Mouse (Mus musculus) kidney, adult 2 months (tissue): ENCODE results near the gene 1700125H20Rik. TPM values are rescaled to one million over a fixed set of nuclear protein-coding genes. Genes with fewer than 3 reads are reported as not detected.

Source experiments
- DNase-seq: peaks from one replicate; pipeline ENCODE4 v3.0.0; 2021
- H3K27ac ChIP-seq: fragments of 200-500 bp; 2 replicates; pipeline ENCODE4 v1.5.1; 2012; ENCODE audit warnings: low read depth, low read length, control low read depth, inconsistent platforms; ENCODE audit not compliant: insufficient read depth
- H3K27me3 ChIP-seq: fragments of 200-500 bp; replicated peaks from 2 replicates; pipeline ENCODE4 v1.6.1; 2012; ENCODE audit warnings: mild to moderate bottlenecking, moderate library complexity, low read length, inconsistent platforms; ENCODE audit not compliant: control insufficient read depth, insufficient read depth
- H3K36me3 ChIP-seq: fragments of 200-500 bp; 2 replicates; pipeline ENCODE4 v1.6.1; 2012; ENCODE audit warnings: mild to moderate bottlenecking, moderate library complexity, low read length, inconsistent platforms; ENCODE audit not compliant: control insufficient read depth, insufficient read depth
- H3K4me1 ChIP-seq: fragments of 200-500 bp; 2 replicates; pipeline ENCODE4 v1.6.1; 2011; ENCODE audit warnings: low read length; ENCODE audit not compliant: control insufficient read depth, insufficient read depth
- H3K4me3 ChIP-seq: fragments of 200-500 bp; 2 replicates; pipeline ENCODE4 v1.5.1; 2011; ENCODE audit warnings: mild to moderate bottlenecking, low read depth, low read length, control low read depth; ENCODE audit not compliant: insufficient read depth
- CTCF ChIP-seq: fragments of 200-500 bp; conservative IDR thresholded peaks from 2 replicates; pipeline ENCODE4 v1.5.1; 2011; ENCODE audit warnings: low read depth, mild to moderate bottlenecking, control low read depth, low read length, moderate library complexity, mixed read lengths; ENCODE audit not compliant: insufficient read depth, insufficient read length
- POLR2A ChIP-seq: fragments of 200-500 bp; IDR thresholded peaks from one replicate; pipeline ENCODE4 v1.6.1; 2011; ENCODE audit warnings: low read depth, low read length, control low read depth
- WGBS: fragments of 180-500 bp; shearing (Covaris S2); methylation state at CpG from one replicate; pipeline ENCODE4 v1.1.7; 2018; 5-methylcytosine and 5-hydroxymethylcytosine counted together
- polyA plus RNA-seq: library from polyadenylated mRNA; depleted of rRNA; stranded (reverse); fragments of >200 nt; gene quantifications from 2 replicates; pipeline ENCODE4 v1.2.3, GENCODE M21; 2012

The 1700125H20Rik gene
- polyA plus RNA-seq, 1 experiment = not detected

DNA sequence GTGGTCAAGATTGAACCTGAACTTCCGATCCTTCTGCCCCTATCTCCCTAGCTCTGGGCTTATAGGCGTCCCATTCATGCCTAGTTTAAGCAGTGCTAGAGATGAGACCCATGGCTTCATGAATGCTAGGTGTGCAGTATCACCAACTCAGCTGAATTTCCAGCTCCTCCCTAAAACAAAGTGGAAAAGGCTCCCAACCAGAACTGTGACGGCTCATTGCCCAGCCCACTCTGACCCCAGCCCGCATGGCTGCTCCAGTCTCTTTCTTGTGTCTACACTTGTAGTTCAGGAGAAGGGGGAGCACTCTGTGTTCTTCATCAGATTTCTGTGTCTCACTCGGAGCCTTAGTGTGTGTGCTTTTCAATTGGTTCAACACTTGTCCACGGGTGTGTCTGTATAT is 14.6 kb downstream of the 1700125H20Rik start:
- no peak for TF ChIP-seq CTCF
- no peak for TF ChIP-seq POLR2A
- 67% methylated on average over 6 of the region's 6 CpGs for WGBS
- no peak overlapping the region for H3K27ac ChIP-seq
- H3K4me1 ChIP-seq = peaks cover 3% of the 10 kb centered on the region; the same call in 1 of the 2 replicates
- DNase-seq = no peak
- no peaks in the 10 kb centered on the region; the same call in 1 of the 2 replicates for H3K36me3 ChIP-seq
- no peaks in the 10 kb centered on the region for H3K27me3 ChIP-seq
- no peak overlapping the region for H3K4me3 ChIP-seq

DNA sequence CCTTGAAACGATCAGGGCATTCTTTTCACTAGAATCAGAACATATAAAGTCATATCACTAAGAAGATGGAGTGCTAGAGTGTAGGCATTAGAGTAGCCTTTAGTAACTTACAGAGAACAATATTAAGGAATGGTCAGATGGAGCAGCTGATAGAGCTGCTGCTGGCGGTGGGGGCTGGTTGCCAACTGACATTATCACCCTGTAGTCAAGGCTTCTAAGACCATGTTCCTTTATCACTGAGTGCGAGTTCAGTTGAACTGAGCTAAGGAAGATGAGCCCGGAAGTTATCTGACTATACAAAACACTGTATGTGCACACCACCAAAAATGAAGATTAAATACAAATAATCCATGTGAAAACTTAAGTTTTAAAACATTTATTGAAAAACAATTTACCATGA is 18.9 kb downstream of the 1700125H20Rik start:
- Histone ChIP-seq H3K36me3 (peaks cover 5% of the 10 kb centered on the region), H3K4me3 (no peak overlapping the region), H3K27ac (no peak overlapping the region), H3K27me3 (no peaks in the 10 kb centered on the region), H3K4me1 (no peaks in the 10 kb centered on the region)
- WGBS = 89% methylated on average over 4 of the region's 4 CpGs
- TF ChIP-seq POLR2A (no peak), CTCF (no peak)
- DNase-seq = no peak

DNA sequence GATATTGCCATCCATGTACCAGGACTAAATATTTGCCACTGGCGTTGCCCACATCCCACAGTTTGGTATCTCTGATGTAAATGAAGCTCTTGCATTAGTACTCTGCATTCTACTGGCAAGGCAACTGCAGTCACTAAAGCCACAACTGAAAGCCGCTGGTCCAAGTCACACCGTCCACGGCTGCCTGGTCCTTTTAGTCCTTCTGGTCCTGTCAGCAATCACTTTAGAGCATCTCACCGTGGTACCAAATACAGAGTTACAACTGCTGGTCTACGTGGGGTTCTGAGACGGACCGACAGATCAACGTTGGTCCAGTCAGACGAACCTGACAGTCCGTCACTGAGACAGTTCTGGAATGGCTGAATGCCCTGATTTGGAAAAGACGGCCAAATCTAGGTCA is 20.5 kb downstream of the 1700125H20Rik start:
- H3K36me3 ChIP-seq = peaks cover 7% of the 10 kb centered on the region
- no peak for DNase-seq

DNA sequence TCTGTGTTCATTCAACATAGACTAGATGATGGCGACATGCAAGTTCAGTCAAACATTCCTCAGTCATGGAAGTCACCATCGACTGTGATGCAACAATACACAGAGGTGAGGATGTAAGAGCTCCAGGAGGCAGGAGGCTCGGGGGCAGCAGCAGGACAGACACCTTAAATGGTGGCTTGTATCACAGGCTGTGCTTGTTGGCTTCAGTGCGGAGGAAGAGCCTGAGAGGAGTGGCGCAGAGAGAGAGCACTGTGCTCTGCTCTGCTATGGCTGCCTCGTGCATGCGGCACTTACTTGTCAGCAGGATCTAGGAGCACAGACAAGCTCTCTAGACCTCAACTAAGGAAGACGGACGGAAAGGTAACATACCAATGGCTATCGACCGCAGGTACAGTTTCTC is 24.0 kb downstream of the 1700125H20Rik start:
- 95% methylated on average over 11 of the region's 11 CpGs for whole genome bisulfite sequencing
- H3K4me1 ChIP-seq = no peaks in the 10 kb centered on the region

More for the DNA sequence above, 20.5 kb downstream of the 1700125H20Rik start:
- H3K27ac ChIP-seq = no peak overlapping the region
- TF ChIP-seq POLR2A (no peak), CTCF (no peak)
- no peak overlapping the region for H3K4me3 ChIP-seq
- no peaks in the 10 kb centered on the region for H3K27me3 ChIP-seq
- 92% methylated on average over 12 of the region's 12 CpGs for WGBS
- no peaks in the 10 kb centered on the region for H3K4me1 ChIP-seq

DNA sequence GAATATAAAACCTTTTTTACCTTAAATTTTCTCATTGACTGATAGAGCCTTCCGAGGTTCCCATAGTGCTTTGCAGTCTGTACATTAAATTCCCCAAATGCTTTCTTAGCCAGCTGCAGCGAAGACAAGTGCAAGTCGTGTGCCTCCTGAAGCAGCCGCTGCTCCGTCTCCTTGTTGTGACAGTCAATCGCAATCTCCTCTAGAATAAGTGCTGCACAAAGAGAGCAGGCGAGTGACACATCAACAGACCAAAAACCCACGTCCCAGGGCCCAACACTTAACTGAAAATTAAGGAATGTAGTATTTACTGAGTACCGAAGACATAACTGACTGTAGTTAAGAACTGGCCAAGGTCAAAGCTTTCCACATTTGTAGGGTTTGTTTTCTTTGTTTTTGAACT is 25.8 kb downstream of the 1700125H20Rik start:
- H3K4me3 ChIP-seq = no peak overlapping the region
- no peak for TF ChIP-seq POLR2A
- TF ChIP-seq CTCF = no peak
- H3K4me1 ChIP-seq = no peaks in the 10 kb centered on the region
- DNase-seq = no peak
- no peaks in the 10 kb centered on the region for H3K27me3 ChIP-seq
- 88% methylated on average over 9 of the region's 9 CpGs for WGBS
- H3K27ac ChIP-seq = no peak overlapping the region
- H3K36me3 ChIP-seq = peaks cover 17% of the 10 kb centered on the region

More for the DNA sequence above, 24.0 kb downstream of the 1700125H20Rik start:
- H3K27me3 ChIP-seq = no peaks in the 10 kb centered on the region
- H3K27ac ChIP-seq = no peak overlapping the region
- H3K36me3 ChIP-seq = peaks cover 13% of the 10 kb centered on the region
- H3K4me3 ChIP-seq = no peak overlapping the region
- no peak for TF ChIP-seq CTCF
- no peak for TF ChIP-seq POLR2A
- no peak for DNase-seq

DNA sequence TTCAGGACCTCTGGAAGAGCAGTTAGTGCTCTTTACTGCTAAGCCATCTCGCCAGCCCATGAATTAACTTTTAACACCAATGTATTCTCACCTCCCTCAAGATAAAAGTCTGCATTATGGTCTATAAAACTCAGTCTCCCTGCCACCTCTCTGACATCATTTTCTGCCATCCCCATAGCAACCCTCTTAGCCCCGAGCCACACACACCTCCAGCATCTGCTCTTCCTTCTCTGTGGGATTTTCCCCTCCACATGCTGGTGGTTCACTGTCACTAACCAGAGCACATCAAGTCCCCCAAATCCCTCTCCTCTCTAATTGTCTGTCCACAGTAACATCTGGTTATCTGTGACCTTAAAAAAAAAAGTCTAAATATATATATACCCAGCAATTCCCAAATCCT is 28.7 kb downstream of the 1700125H20Rik start:
- H3K27me3 ChIP-seq = no peaks in the 10 kb centered on the region
- 73% methylated on average over 2 of the region's 2 CpGs for WGBS
- H3K27ac ChIP-seq = no peak overlapping the region
- no peak overlapping the region for H3K4me3 ChIP-seq
- TF ChIP-seq POLR2A (no peak), CTCF (no peak)
- peaks cover 15% of the 10 kb centered on the region for H3K36me3 ChIP-seq
- no peaks in the 10 kb centered on the region for H3K4me1 ChIP-seq
- no peak for DNase-seq

DNA sequence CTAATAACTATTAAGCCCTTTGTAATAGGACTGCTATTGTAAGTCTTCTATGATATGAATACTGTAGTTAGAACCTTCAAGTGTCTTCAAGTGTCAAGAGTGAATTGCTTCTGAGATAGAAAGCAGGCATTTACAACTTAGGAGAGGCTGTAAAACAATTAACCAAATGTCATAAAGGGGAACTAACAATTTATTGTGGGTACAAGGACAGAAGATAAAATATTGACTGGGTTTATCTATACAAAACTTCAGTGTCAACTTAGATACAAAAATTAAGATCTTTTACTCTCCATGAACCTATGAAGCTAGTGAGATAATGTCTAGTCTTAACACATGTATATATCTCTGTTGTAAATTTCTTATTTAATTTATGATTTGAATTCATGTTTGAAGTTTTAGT is 36.0 kb downstream of the 1700125H20Rik start:
- Histone ChIP-seq H3K4me1 (no peaks in the 10 kb centered on the region), H3K27ac (no peak overlapping the region), H3K27me3 (no peaks in the 10 kb centered on the region), H3K36me3 (peaks cover 5% of the 10 kb centered on the region), H3K4me3 (no peak overlapping the region)
- DNase-seq = no peak
- TF ChIP-seq CTCF (no peak), POLR2A (no peak)

DNA sequence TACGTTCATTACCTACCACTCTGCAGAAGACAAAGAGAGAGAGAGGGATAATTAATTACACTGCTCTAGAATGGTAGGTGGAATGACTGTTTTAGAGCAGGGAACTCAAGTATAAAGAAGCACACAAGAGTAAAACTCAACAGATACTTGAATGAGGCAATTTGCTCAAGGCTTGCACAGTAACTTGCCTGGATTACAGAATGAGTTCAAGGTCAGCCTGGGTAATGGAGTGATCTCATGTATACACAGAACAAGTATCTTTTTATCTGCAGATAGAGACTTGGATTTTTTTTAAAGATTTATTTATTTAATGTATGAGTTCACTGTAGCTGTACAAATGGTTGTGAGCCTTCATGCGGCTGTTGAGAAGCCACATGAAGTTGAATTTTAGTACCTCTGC is 40.9 kb downstream of the 1700125H20Rik start:
- H3K27me3 ChIP-seq = no peaks in the 10 kb centered on the region
- peaks cover 6% of the 10 kb centered on the region for H3K36me3 ChIP-seq
- TF ChIP-seq POLR2A (no peak), CTCF (no peak)
- WGBS = 97% methylated on average over 2 of the region's 2 CpGs
- H3K27ac ChIP-seq = no peak overlapping the region
- H3K4me1 ChIP-seq = no peaks in the 10 kb centered on the region
- DNase-seq = no peak
- H3K4me3 ChIP-seq = no peak overlapping the region
